Mouse (Mus musculus): ENCODE measurements around the gene Pakap.

Gene Pakap

DNA sequence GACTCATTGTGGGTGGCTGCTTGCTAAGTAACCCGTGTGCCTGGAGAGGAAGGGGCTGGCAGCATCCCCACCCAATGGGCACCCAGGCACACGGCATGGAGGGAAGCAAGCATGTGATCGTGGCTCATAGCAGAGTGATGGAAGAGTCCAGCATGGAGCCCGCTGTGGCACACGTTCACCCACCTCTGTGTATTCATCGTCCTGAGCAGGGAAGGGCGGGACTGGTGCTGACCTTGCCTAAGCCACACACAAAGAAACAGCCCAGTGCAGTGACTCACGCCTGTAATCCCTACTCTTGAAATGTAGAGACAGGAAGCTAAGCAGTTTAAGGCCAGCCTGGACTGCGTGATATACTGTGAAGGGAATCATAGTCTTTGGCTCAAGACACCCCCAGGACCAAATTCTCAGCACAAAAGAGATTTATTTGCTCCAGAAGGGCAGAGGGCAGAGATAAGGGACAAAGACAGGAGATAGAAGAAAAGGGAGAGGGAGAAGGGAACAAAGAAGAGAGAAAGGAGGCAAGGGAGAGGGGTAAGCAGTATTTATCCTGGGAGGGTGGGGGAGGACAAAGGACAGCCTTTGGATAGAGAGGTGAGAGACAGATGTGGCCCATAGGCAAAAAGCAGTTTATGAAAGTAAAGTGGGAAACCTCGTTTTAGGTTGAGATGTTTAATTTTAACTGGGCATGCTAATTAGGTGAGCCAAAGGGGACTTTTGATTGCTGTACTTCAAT is 230.5 kb downstream of the Pakap start:
- DNase-seq (ENCODE audit: low spot score in 2 of 2): no peak

DNA sequence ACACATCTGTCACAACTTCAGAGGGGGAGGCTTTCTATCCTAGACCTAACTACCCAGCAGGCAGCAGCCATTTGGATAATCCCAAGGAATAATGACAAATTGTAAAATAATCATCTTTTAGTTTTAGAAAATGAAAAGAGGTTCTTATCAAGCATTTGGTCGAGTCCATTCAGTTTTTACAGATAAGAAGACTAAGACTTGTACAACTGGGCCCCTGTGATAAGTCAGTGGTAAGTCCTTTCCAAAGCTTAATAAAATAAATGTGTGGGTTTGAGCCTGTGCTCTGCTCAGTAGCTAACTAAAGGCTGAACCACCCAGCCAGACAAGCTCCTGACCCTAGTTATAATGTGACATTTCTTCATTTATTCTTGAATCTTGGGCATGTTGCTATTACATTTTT is 231.3 kb downstream of the Pakap start:
- DNase-seq (ENCODE audit: low spot score in 2 of 2): no peak

- no peak for DNase-seq (ENCODE audit: low spot score in 2 of 2)
Observed at GRCm38 (mm10) chr4:57801239-57801638, 233.3 kb downstream of the Pakap start.

GRCm38 (mm10) chr4:57801986-57802385 is 234.0 kb downstream of the Pakap start:
- no peak for DNase-seq (ENCODE audit: low spot score in 2 of 2)

- no peak for DNase-seq (ENCODE audit: low spot score in 2 of 2)
Observed at GRCm38 (mm10) chr4:57802411-57802810, 234.4 kb downstream of the Pakap start.

- no peak for DNase-seq (ENCODE audit: low spot score in 2 of 2)
Observed at GRCm38 (mm10) chr4:57804902-57805301, 236.9 kb downstream of the Pakap start.

GRCm38 (mm10) chr4:57809449-57809848 is 241.5 kb downstream of the Pakap start:
- DNase-seq (ENCODE audit: low spot score in 2 of 2): no peak

- no peak for DNase-seq (ENCODE audit: low spot score in 2 of 2)
Observed at GRCm38 (mm10) chr4:57812075-57812474, 244.1 kb downstream of the Pakap start.

GRCm38 (mm10) chr4:57812916-57813575 is 245.1 kb downstream of the Pakap start:
- no peak for DNase-seq (ENCODE audit: low spot score in 2 of 2)

DNA sequence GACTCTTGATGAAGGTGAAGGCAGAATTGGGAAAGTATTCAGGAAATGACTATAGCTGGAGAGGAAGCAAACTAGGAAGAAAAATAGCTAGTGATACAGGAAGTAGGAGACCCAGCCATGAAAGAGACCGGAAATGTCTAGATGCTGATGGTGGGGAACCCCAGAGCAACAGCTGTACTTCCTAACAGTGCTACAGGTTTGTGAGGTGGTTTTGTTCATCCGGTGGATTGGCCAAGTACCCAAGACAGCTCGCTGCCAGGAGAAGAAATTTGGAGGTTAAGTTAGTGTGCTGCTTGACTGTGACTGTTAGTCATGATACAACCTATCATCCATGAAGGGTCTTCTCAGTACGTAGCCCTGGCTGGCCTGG is 245.6 kb downstream of the Pakap start:
- DNase-seq (ENCODE audit: low spot score in 2 of 2): peak in 1 of 2 experiments; percentile 15

DNA sequence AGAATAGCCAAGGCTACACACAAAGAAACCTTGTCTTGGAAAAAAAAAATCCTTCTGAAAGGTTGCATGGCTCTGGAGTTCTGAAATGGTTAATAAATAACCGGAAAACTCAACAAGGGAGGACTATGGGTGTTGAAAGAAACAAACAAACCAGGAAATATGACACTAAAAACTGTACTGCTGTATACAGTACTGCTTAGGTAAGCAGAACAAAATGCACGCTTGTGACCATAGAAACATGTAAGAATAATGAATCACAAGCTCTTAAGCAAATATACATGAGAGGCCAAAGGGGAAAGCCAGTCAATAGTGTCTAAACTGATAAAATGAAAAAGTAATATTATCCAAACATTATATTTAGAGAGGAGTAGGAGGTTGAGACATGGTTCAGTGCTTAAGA is 247.4 kb downstream of the Pakap start:
- no peak for DNase-seq (ENCODE audit: low spot score in 2 of 2)

DNA sequence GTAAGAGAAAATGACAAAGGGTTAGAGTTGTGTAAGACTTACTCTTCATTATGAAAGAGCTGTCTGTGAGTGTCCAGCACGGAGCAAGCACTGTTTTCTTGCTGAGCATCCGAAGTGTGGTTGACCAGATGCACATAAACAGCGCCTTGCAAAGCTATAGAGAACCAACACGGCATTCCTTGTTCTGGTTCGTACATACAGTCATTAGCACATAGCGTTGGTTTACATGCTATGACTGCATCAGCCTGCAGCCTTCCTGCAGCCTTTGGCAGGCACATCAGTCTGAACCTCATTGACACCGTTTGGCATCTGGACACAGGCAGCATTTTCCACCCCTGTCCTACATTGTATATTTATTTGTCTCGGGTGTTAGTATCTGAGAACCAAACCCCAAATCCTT is 248.2 kb downstream of the Pakap start:
- no peak for DNase-seq (ENCODE audit: low spot score in 2 of 2)

GRCm38 (mm10) chr4:57820839-57821374 is 252.9 kb downstream of the Pakap start:
- DNase-seq (ENCODE audit: low spot score in 2 of 2): no peak

DNA sequence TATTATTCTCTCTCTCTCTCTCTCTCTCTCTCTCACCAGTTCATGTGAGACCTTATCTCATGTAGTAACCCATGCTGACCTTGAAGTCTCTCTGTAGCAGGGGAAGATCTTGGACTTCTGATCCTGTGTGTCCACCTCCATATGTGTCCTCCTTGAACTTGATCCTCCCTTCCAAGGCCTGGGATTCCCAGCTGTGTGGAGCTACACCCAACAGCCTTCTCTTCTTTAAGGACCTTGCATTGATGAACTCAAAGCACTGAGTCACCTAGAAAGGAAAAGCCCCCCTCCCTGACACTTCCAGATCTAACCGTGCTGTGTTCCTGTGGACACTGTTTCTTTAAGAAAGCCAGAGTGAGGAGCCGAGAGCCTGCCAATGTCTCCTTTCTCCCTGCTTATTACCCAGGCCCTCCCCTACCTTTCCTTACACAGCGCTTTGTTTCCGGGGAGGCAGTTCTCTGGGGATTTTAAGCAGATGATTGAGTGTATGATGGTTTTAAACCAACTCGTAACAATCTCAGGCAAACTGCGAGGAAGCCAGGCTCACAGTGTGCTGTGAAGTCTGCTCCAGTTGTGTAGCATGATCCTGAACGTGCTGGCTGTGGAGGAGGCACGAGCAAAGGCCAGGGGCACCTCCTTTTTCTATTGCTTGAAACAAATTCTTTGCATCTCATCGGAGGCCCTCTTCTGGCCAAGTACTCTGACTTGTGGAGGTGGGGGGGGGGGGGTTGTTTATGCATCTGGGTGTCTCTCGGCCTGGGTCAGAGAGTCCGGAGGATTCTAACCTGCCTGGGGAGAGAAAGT is 253.8 kb downstream of the Pakap start:
- DNase-seq (ENCODE audit: low spot score in 2 of 2): no peak

- no peak for DNase-seq (ENCODE audit: low spot score in 2 of 2)
Observed at GRCm38 (mm10) chr4:57822641-57823040, 254.7 kb downstream of the Pakap start.

- no peak for DNase-seq (ENCODE audit: low spot score in 2 of 2)
Observed at GRCm38 (mm10) chr4:57824626-57825240, 256.8 kb downstream of the Pakap start.

- DNase-seq (ENCODE audit: low spot score in 2 of 2): no peak
Observed at GRCm38 (mm10) chr4:57826272-57826671, 258.3 kb downstream of the Pakap start.

DNA sequence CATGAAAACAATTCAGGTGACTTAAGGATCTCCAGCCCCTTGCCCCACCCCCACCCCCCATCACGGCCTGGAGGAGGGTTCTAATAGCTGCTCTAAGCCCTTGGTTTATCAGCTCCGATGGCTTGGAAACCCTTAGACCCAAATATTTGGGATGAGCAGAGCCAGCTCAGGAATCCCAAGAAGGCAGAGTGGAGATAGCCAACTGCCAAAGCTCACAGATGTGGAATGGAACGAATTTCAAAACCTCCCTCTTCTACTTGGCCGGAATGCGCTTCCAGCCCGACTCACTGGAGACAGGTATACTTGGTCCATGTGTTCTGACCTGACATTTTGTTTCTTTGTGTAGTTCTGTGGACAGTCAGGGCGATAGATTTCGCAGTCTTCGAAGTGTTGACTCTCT is 261.2 kb downstream of the Pakap start:
- no peak for DNase-seq (ENCODE audit: low spot score in 2 of 2)

DNA sequence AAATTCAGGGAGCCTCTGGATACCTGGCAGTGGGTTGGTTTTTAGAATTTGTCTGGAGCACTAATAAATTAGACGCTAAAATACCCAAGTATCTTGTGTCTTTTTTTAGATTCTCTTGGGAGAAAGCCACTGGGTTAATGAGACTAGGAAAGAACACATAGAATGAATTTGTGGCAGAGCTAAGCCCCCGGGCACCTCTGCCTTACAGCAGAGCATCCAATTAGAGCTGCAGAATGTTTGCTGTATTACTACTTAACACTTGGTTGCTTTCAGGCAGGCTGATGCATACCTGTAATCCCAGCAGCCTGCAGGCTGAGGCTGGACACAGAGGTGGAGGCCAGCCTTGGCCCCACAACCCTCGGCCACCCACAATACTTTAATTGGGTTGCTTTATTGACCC is 261.8 kb downstream of the Pakap start:
- DNase-seq (ENCODE audit: low spot score in 2 of 2): no peak

- no peak for DNase-seq (ENCODE audit: low spot score in 2 of 2)
Observed at GRCm38 (mm10) chr4:57832318-57832717, 264.3 kb downstream of the Pakap start.

DNA sequence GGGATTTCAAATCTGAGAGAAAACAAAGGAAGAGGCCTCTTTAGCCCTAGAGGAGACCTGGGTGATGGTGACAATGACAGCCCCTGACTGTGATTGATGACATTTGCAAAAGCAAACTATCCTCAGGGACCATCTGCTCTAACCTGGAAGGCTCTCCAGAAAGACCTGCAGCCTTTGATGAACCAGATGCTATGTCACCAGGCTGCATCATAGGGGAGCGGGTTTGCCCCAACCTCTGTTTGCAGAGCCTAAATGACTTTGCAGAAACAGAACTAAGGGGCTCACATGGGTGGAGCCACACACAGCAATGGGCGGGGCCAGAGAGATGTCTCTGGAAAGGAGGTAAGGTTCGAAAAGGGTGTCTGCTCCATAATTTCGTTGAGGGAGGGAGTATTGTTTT is 265.1 kb downstream of the Pakap start:
- DNase-seq (ENCODE audit: low spot score in 2 of 2): no peak

DNA sequence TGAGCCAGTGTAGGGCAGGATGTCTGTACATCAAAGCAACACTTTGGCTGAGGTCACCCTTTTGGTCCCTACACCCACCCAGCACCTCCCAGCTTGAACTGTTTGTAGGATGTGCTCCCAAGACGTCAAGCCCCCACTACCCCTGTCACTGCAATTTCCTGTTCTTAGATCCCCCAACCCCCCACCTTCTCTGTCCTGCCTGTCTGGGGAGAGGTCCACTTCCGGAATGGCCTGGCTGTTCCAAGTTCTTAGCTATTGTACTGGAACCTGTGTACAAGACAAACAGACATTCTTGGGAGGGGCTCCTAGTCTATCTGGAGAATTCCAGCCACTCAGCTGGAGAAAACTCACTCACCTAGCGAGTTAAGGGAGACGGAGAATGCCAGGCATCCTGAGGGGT is 266.2 kb downstream of the Pakap start:
- no peak for DNase-seq (ENCODE audit: low spot score in 2 of 2)

All from spleen, postnatal 14 days (tissue).